Mouse (Mus musculus): Measurements from ENCODE around the gene Acsm3. TPM values are rescaled to one million over a fixed set of nuclear protein-coding genes. Genes with fewer than 3 reads are reported as not detected.
A peak's percentile ranks its signal among the peaks of the same experiment; 100 is the strongest.
"Not testable (repeated sequence)": the region's sequence is repeated elsewhere in the genome, so short reads cannot be mapped to it uniquely, and the experiment has no call there.

Acsm3 gene
- 0.18 and 0.32 TPM in 2 replicates for polyA plus RNA-seq (2015; fragmentation: Nextera tagmentation; extraction: Ambion mirVana)

- H3K4me2 ChIP-seq, result no peak within 1 kb of the TSS
- H3K9me3 ChIP-seq, result no peaks in the 10 kb centered on the region
- WGBS, result 68% methylated on average over 11 of the region's 11 CpGs
- no peaks in the 10 kb centered on the region for H3K4me1 ChIP-seq
- H3K4me3 ChIP-seq, result no peak within 1 kb of the TSS
- H3K27ac ChIP-seq, result no peak within 1 kb of the TSS
- H3K9ac ChIP-seq, result no peak within 1 kb of the TSS
- no peak for ATAC-seq (ENCODE audit: insufficient number of reproducible peaks, insufficient read depth, low FRiP score, low TSS enrichment, low read depth)
- H3K36me3 ChIP-seq, result no peaks in the 10 kb centered on the region
- no peaks in the 10 kb centered on the region for H3K27me3 ChIP-seq
These were observed at the start of gene Acsm3 for GRCm38 (mm10) chr7:119760527-119760951. Acsm3 (plus strand) TSS chr7:119760923.

GRCm38 (mm10) chr7:119714111-119714510 lies 46.6 kb upstream of the Acsm3 start:
- Histone ChIP-seq H3K9ac (no peak overlapping the region), H3K4me1 (no peaks in the 10 kb centered on the region), H3K4me2 (no peak overlapping the region), H3K27ac (no peak overlapping the region), H3K9me3 (no peaks in the 10 kb centered on the region), H3K4me3 (no peak overlapping the region), H3K36me3 (peaks cover 39% of the 10 kb centered on the region), H3K27me3 (no peaks in the 10 kb centered on the region)
- ATAC-seq (ENCODE audit: insufficient number of reproducible peaks, insufficient read depth, low FRiP score, low TSS enrichment, low read depth), result no peak
- 91% methylated on average over 7 of the region's 7 CpGs for WGBS

GRCm38 (mm10) chr7:119720253-119720946 lies 40.3 kb upstream of the Acsm3 start, which contains the start of gene Thumpd1:
Thumpd1 (minus strand) TSS chr7:119720798.
- WGBS, result under 1% methylated on average over 60 of the region's 60 CpGs
- H3K9me3 ChIP-seq, result no peaks in the 10 kb centered on the region
- ATAC-seq (ENCODE audit: insufficient number of reproducible peaks, insufficient read depth, low FRiP score, low TSS enrichment, low read depth), result peak; percentile 81
- peak within 1 kb of the TSS; percentile 93 for H3K9ac ChIP-seq
- no peaks in the 10 kb centered on the region for H3K27me3 ChIP-seq
- H3K36me3 ChIP-seq, result peaks cover 35% of the 10 kb centered on the region
- H3K4me3 ChIP-seq, result peak within 1 kb of the TSS; percentile 97
- H3K4me2 ChIP-seq, result peak within 1 kb of the TSS; percentile 85
- H3K27ac ChIP-seq, result peak within 1 kb of the TSS; percentile 74
- peaks cover 9% of the 10 kb centered on the region for H3K4me1 ChIP-seq

- no peaks in the 10 kb centered on the region for H3K9me3 ChIP-seq
- H3K9ac ChIP-seq, result peak overlapping the region; percentile 93
- H3K4me3 ChIP-seq, result peak overlapping the region; percentile 97
- no peak for ATAC-seq (ENCODE audit: insufficient number of reproducible peaks, insufficient read depth, low FRiP score, low TSS enrichment, low read depth)
- WGBS, result 13% methylated on average over 8 of the region's 8 CpGs
- H3K4me2 ChIP-seq, result peak overlapping the region; percentile 85
- peaks cover 30% of the 10 kb centered on the region for H3K36me3 ChIP-seq
- no peaks in the 10 kb centered on the region for H3K27me3 ChIP-seq
- H3K27ac ChIP-seq, result peak overlapping the region; percentile 74; the same call in 1 of the 2 replicates
- H3K4me1 ChIP-seq, result peaks cover 9% of the 10 kb centered on the region
These were observed 39.8 kb upstream of the Acsm3 start for GRCm38 (mm10) chr7:119720947-119721310.

GRCm38 (mm10) chr7:119727621-119728020 lies 33.1 kb upstream of the Acsm3 start:
- Histone ChIP-seq H3K4me3 (no peak overlapping the region), H3K27ac (no peak overlapping the region), H3K36me3 (no peaks in the 10 kb centered on the region), H3K9ac (no peak overlapping the region), H3K9me3 (no peaks in the 10 kb centered on the region), H3K4me2 (no peak overlapping the region), H3K4me1 (no peaks in the 10 kb centered on the region), H3K27me3 (no peaks in the 10 kb centered on the region)
- WGBS, result 83% methylated on average over 2 of the region's 2 CpGs
- no peak for ATAC-seq (ENCODE audit: insufficient number of reproducible peaks, insufficient read depth, low FRiP score, low TSS enrichment, low read depth)

- not testable (repeated sequence) for H3K4me3 ChIP-seq, H3K36me3 ChIP-seq
- 80% methylated on average over 4 of the region's 4 CpGs for WGBS
These were observed 29.5 kb upstream of the Acsm3 start for GRCm38 (mm10) chr7:119731262-119731661.

GRCm38 (mm10) chr7:119738877-119739276 lies 21.8 kb upstream of the Acsm3 start:
- Histone ChIP-seq H3K27ac (no peak overlapping the region), H3K36me3 (no peaks in the 10 kb centered on the region), H3K9ac (no peak overlapping the region), H3K4me3 (no peak overlapping the region), H3K4me2 (no peak overlapping the region), H3K9me3 (no peaks in the 10 kb centered on the region), H3K27me3 (no peaks in the 10 kb centered on the region), H3K4me1 (no peaks in the 10 kb centered on the region)
- ATAC-seq (ENCODE audit: insufficient number of reproducible peaks, insufficient read depth, low FRiP score, low TSS enrichment, low read depth), result 0 out of 2 replicates have a peak, but pooled peaks have one; percentile 37
- 93% methylated on average over 2 of the region's 2 CpGs for WGBS

More at GRCm38 (mm10) chr7:119731262-119731661, 29.5 kb upstream of the Acsm3 start:
- not testable (repeated sequence) for H3K4me1 ChIP-seq; H3K27me3 ChIP-seq; H3K9me3 ChIP-seq; H3K27ac ChIP-seq; ATAC-seq (ENCODE audit: insufficient number of reproducible peaks, insufficient read depth, low FRiP score, low TSS enrichment, low read depth); H3K9ac ChIP-seq; H3K4me2 ChIP-seq

GRCm38 (mm10) chr7:119739798-119740468 lies 20.8 kb upstream of the Acsm3 start:
- peak; percentile 32; the same call in 1 of the 2 replicates for ATAC-seq (ENCODE audit: insufficient number of reproducible peaks, insufficient read depth, low FRiP score, low TSS enrichment, low read depth)
- H3K36me3 ChIP-seq, H3K27me3 ChIP-seq, H3K27ac ChIP-seq, H3K9me3 ChIP-seq, H3K4me1 ChIP-seq: not testable (repeated sequence)
- Histone ChIP-seq H3K4me2 (peak overlapping the region; percentile 55), H3K4me3 (peak overlapping the region; percentile 40), H3K9ac (peak overlapping the region; percentile 64)
- 7% methylated on average over 29 of the region's 44 CpGs for WGBS

GRCm38 (mm10) chr7:119744321-119744720 lies 16.4 kb upstream of the Acsm3 start:
- no peak for ATAC-seq (ENCODE audit: insufficient number of reproducible peaks, insufficient read depth, low FRiP score, low TSS enrichment, low read depth)
- Histone ChIP-seq H3K4me1 (peaks cover 5% of the 10 kb centered on the region; the same call in 1 of the 2 replicates), H3K27ac (no peak overlapping the region), H3K27me3 (no peaks in the 10 kb centered on the region), H3K9ac (peak overlapping the region; percentile 57), H3K4me3 (peak overlapping the region; percentile 22), H3K9me3 (no peaks in the 10 kb centered on the region), H3K4me2 (peak overlapping the region; percentile 47), H3K36me3 (no peaks in the 10 kb centered on the region)
- 9% methylated on average over 34 of the region's 34 CpGs for WGBS

- Histone ChIP-seq H3K4me3 (no peak overlapping the region), H3K4me2 (no peak overlapping the region), H3K4me1 (peaks cover 5% of the 10 kb centered on the region; the same call in 1 of the 2 replicates), H3K36me3 (no peaks in the 10 kb centered on the region), H3K27me3 (no peaks in the 10 kb centered on the region), H3K9me3 (no peaks in the 10 kb centered on the region), H3K9ac (no peak overlapping the region), H3K27ac (no peak overlapping the region)
- ATAC-seq (ENCODE audit: insufficient number of reproducible peaks, insufficient read depth, low FRiP score, low TSS enrichment, low read depth), result no peak
- WGBS, result 82% methylated on average over 1 of the region's 1 CpGs
These were observed 14.9 kb upstream of the Acsm3 start for GRCm38 (mm10) chr7:119745869-119746268.

GRCm38 (mm10) chr7:119748761-119749160 lies 12.0 kb upstream of the Acsm3 start:
- ATAC-seq (ENCODE audit: insufficient number of reproducible peaks, insufficient read depth, low FRiP score, low TSS enrichment, low read depth), result no peak
- Histone ChIP-seq H3K4me3 (no peak overlapping the region), H3K27me3 (no peaks in the 10 kb centered on the region), H3K4me1 (peaks cover 5% of the 10 kb centered on the region; the same call in 1 of the 2 replicates), H3K36me3 (no peaks in the 10 kb centered on the region), H3K27ac (no peak overlapping the region), H3K9me3 (no peaks in the 10 kb centered on the region), H3K9ac (no peak overlapping the region), H3K4me2 (no peak overlapping the region)
- WGBS, result 77% methylated on average over 1 of the region's 2 CpGs

GRCm38 (mm10) chr7:119749942-119750341 lies 10.8 kb upstream of the Acsm3 start:
- Histone ChIP-seq H3K9ac (no peak overlapping the region), H3K4me1 (no peaks in the 10 kb centered on the region)
- WGBS, result 43% methylated on average over 2 of the region's 2 CpGs

More at GRCm38 (mm10) chr7:119749942-119750341, 10.8 kb upstream of the Acsm3 start:
- no peaks in the 10 kb centered on the region for H3K9me3 ChIP-seq
- no peaks in the 10 kb centered on the region for H3K36me3 ChIP-seq
- no peak for ATAC-seq (ENCODE audit: insufficient number of reproducible peaks, insufficient read depth, low FRiP score, low TSS enrichment, low read depth)
- no peak overlapping the region for H3K4me3 ChIP-seq
- no peaks in the 10 kb centered on the region for H3K27me3 ChIP-seq
- no peak overlapping the region for H3K4me2 ChIP-seq
- H3K27ac ChIP-seq, result no peak overlapping the region
